Mouse (Mus musculus) heart, postnatal 0 days (tissue): ENCODE data around the gene Fchsd2.

Experiments
- CTCF ChIP-seq: IDR thresholded peaks from 2 replicates; pipeline ENCODE4 v1.5.1; 2016; ENCODE audit warnings: antibody characterized with exemption, control low read depth, low read depth
- EP300 ChIP-seq: IDR thresholded peaks from 2 replicates; pipeline ENCODE4 v1.6.1; 2016; ENCODE audit warnings: antibody characterized with exemption, low read depth

GRCm38 (mm10) chr7:101050724-101051550 is 41.7 kb upstream of the Fchsd2 start:
- no peak for TF ChIP-seq EP300
- TF ChIP-seq CTCF: no peak
